Mouse (Mus musculus): ENCODE results near the gene Gfod2.

GRCm38 (mm10) chr8:105685325-105685724 is 73.1 kb downstream of the Gfod2 start:
- TF ChIP-seq CTCF (IDR thresholded peaks at IDR 0.05; ENCODE audit: low read depth), result no peak
- TF ChIP-seq EP300 (IDR thresholded peaks at IDR 0.05; ENCODE audit: low read depth), result no peak

All from liver, postnatal 0 days (tissue).